Mouse (Mus musculus) embryonic facial prominence, embryonic 10.5 days (tissue): ENCODE results near the gene Dab2ip. TPM values are rescaled to one million over a fixed set of nuclear protein-coding genes. Genes with fewer than 3 reads are reported as not detected.

ENCODE experiments used
- DNase-seq: peaks from one replicate; pipeline ENCODE4 v3.0.0-alpha.2; 2017; ENCODE audit warnings: low spot score
- H3K27ac ChIP-seq: fragments of 300-500 bp; sonication (generic); replicated peaks from 2 replicates; pipeline ENCODE4 v1.5.1; 2016; ENCODE audit warnings: mild to moderate bottlenecking
- H3K27me3 ChIP-seq: fragments of 300-500 bp; sonication (generic); replicated peaks from 2 replicates; pipeline ENCODE4 v1.6.1; 2016; ENCODE audit warnings: low read depth, mild to moderate bottlenecking; ENCODE audit not compliant: poor library complexity, severe bottlenecking
- H3K36me3 ChIP-seq: fragments of 300-500 bp; sonication (generic); replicated peaks from 2 replicates; pipeline ENCODE4 v1.6.1; 2016; ENCODE audit warnings: mild to moderate bottlenecking, moderate library complexity
- H3K4me1 ChIP-seq: fragments of 300-500 bp; sonication (generic); 2 replicates; pipeline ENCODE4 v1.6.1; 2016
- H3K4me3 ChIP-seq: fragments of 300-500 bp; sonication (generic); 2 replicates; pipeline ENCODE4 v1.5.1; 2016; ENCODE audit warnings: mild to moderate bottlenecking, moderate library complexity
- H3K9me3 ChIP-seq: fragments of 300-500 bp; sonication (generic); 2 replicates; pipeline ENCODE4 v1.6.1; 2016; ENCODE audit warnings: mild to moderate bottlenecking
- WGBS: fragments of 180-500 bp; shearing (Covaris S2); methylation state at CpG from one replicate; pipeline ENCODE4 v1.1.7; 2016; 5-methylcytosine and 5-hydroxymethylcytosine counted together
- polyA plus RNA-seq: library from polyadenylated mRNA; unstranded; fragments of >200 nt; fragmentation: Nextera tagmentation; extraction: Ambion mirVana; gene quantifications from 2 replicates; pipeline ENCODE4 v1.2.1, GENCODE M21; 2016

Dab2ip gene
- polyA plus RNA-seq, 1 experiment from 2014 or later, result 34.7 TPM

- H3K4me1 ChIP-seq, result peaks cover 92% of the 10 kb centered on the region
- no peak overlapping the region for H3K27ac ChIP-seq
- H3K36me3 ChIP-seq, result peaks cover 44% of the 10 kb centered on the region
- no peaks in the 10 kb centered on the region for H3K9me3 ChIP-seq
- no peak for DNase-seq
- no peak overlapping the region for H3K4me3 ChIP-seq
- 89% methylated on average over 3 of the region's 3 CpGs for WGBS
- H3K27me3 ChIP-seq, result no peaks in the 10 kb centered on the region
Measured at GRCm38 (mm10) chr2:35673181-35673580, 115.1 kb downstream of the Dab2ip start.

- Histone ChIP-seq H3K27me3 (no peaks in the 10 kb centered on the region), H3K27ac (no peak overlapping the region), H3K4me1 (peaks cover 92% of the 10 kb centered on the region), H3K36me3 (peaks cover 36% of the 10 kb centered on the region), H3K4me3 (no peak overlapping the region), H3K9me3 (no peaks in the 10 kb centered on the region)
- 73% methylated on average over 3 of the region's 3 CpGs for WGBS
- DNase-seq, result no peak
Measured at GRCm38 (mm10) chr2:35673986-35674385, 115.9 kb downstream of the Dab2ip start.

- no peaks in the 10 kb centered on the region for H3K9me3 ChIP-seq
- DNase-seq, result no peak
- H3K27ac ChIP-seq, result no peak overlapping the region
- H3K27me3 ChIP-seq, result no peaks in the 10 kb centered on the region
- H3K4me3 ChIP-seq, result no peak overlapping the region
- peaks cover 33% of the 10 kb centered on the region for H3K36me3 ChIP-seq
- WGBS, result 90% methylated on average over 5 of the region's 5 CpGs
- peaks cover 92% of the 10 kb centered on the region for H3K4me1 ChIP-seq
Measured at GRCm38 (mm10) chr2:35674431-35674830, 116.4 kb downstream of the Dab2ip start.

- Histone ChIP-seq H3K36me3 (peaks cover 21% of the 10 kb centered on the region), H3K4me3 (no peak overlapping the region), H3K4me1 (peaks cover 92% of the 10 kb centered on the region), H3K9me3 (no peaks in the 10 kb centered on the region), H3K27ac (no peak overlapping the region), H3K27me3 (no peaks in the 10 kb centered on the region)
- 67% methylated on average over 5 of the region's 5 CpGs for WGBS
- no peak for DNase-seq
Measured at GRCm38 (mm10) chr2:35676075-35676665, 118.1 kb downstream of the Dab2ip start.

GRCm38 (mm10) chr2:35677855-35678254, 119.8 kb downstream of the Dab2ip start:
- H3K4me3 ChIP-seq, result peak overlapping the region; percentile 18; the same call in 1 of the 2 replicates
- no peaks in the 10 kb centered on the region for H3K27me3 ChIP-seq
- DNase-seq, result peak; percentile 42
- peaks cover 91% of the 10 kb centered on the region for H3K4me1 ChIP-seq
- H3K27ac ChIP-seq, result peak overlapping the region; percentile 78
- no peaks in the 10 kb centered on the region for H3K9me3 ChIP-seq
- WGBS, result 25% methylated on average over 8 of the region's 8 CpGs
- H3K36me3 ChIP-seq, result peaks cover 18% of the 10 kb centered on the region

GRCm38 (mm10) chr2:35678440-35678839, 120.4 kb downstream of the Dab2ip start:
- H3K36me3 ChIP-seq, result peaks cover 13% of the 10 kb centered on the region
- H3K9me3 ChIP-seq, result no peaks in the 10 kb centered on the region
- no peaks in the 10 kb centered on the region for H3K27me3 ChIP-seq
- peak overlapping the region; percentile 78 for H3K27ac ChIP-seq
- WGBS, result 61% methylated on average over 4 of the region's 4 CpGs
- no peak overlapping the region for H3K4me3 ChIP-seq
- no peak for DNase-seq
- peaks cover 90% of the 10 kb centered on the region for H3K4me1 ChIP-seq

GRCm38 (mm10) chr2:35679812-35680672, 122.0 kb downstream of the Dab2ip start:
- peaks cover 91% of the 10 kb centered on the region for H3K4me1 ChIP-seq
- WGBS, result 32% methylated on average over 10 of the region's 10 CpGs

GRCm38 (mm10) chr2:35680833-35681232, 122.8 kb downstream of the Dab2ip start:
- Histone ChIP-seq H3K4me1 (peaks cover 89% of the 10 kb centered on the region), H3K36me3 (peaks cover 15% of the 10 kb centered on the region)

More at GRCm38 (mm10) chr2:35679812-35680672, 122.0 kb downstream of the Dab2ip start:
- H3K9me3 ChIP-seq, result no peaks in the 10 kb centered on the region
- no peaks in the 10 kb centered on the region for H3K27me3 ChIP-seq
- DNase-seq, result no peak
- H3K36me3 ChIP-seq, result peaks cover 11% of the 10 kb centered on the region
- H3K4me3 ChIP-seq, result no peak overlapping the region
- 0 out of 2 replicates have a peak overlapping the region, but pooled peaks have one; percentile 26 for H3K27ac ChIP-seq

GRCm38 (mm10) chr2:35684005-35684404, 125.9 kb downstream of the Dab2ip start:
- WGBS, result 51% methylated on average over 3 of the region's 3 CpGs
- no peaks in the 10 kb centered on the region for H3K27me3 ChIP-seq
- H3K4me1 ChIP-seq, result peaks cover 81% of the 10 kb centered on the region
- no peaks in the 10 kb centered on the region for H3K9me3 ChIP-seq
- H3K36me3 ChIP-seq, result peaks cover 32% of the 10 kb centered on the region
- DNase-seq, result no peak
- no peak overlapping the region for H3K4me3 ChIP-seq
- H3K27ac ChIP-seq, result no peak overlapping the region

More at GRCm38 (mm10) chr2:35680833-35681232, 122.8 kb downstream of the Dab2ip start:
- no peak overlapping the region for H3K4me3 ChIP-seq
- H3K27ac ChIP-seq, result peak overlapping the region; percentile 30; the same call in 1 of the 2 replicates
- H3K9me3 ChIP-seq, result no peaks in the 10 kb centered on the region
- DNase-seq, result no peak
- H3K27me3 ChIP-seq, result no peaks in the 10 kb centered on the region
- WGBS, result 83% methylated on average over 6 of the region's 6 CpGs

GRCm38 (mm10) chr2:35684735-35685312, 126.8 kb downstream of the Dab2ip start:
- Histone ChIP-seq H3K4me1 (peaks cover 81% of the 10 kb centered on the region), H3K27ac (no peak overlapping the region), H3K27me3 (no peaks in the 10 kb centered on the region), H3K9me3 (no peaks in the 10 kb centered on the region), H3K4me3 (no peak overlapping the region), H3K36me3 (peaks cover 32% of the 10 kb centered on the region)
- WGBS, result 57% methylated on average over 9 of the region's 9 CpGs
- DNase-seq, result no peak

GRCm38 (mm10) chr2:35686104-35686503, 128.0 kb downstream of the Dab2ip start:
- no peak overlapping the region for H3K4me3 ChIP-seq
- WGBS, result 95% methylated on average over 7 of the region's 7 CpGs
- H3K27ac ChIP-seq, result no peak overlapping the region
- no peak for DNase-seq
- no peaks in the 10 kb centered on the region for H3K27me3 ChIP-seq
- peaks cover 26% of the 10 kb centered on the region for H3K36me3 ChIP-seq
- no peaks in the 10 kb centered on the region for H3K9me3 ChIP-seq
- peaks cover 81% of the 10 kb centered on the region for H3K4me1 ChIP-seq

GRCm38 (mm10) chr2:35687557-35688070, 129.5 kb downstream of the Dab2ip start:
- Histone ChIP-seq H3K27ac (no peak overlapping the region), H3K4me3 (no peak overlapping the region), H3K9me3 (no peaks in the 10 kb centered on the region), H3K27me3 (no peaks in the 10 kb centered on the region), H3K36me3 (peaks cover 24% of the 10 kb centered on the region), H3K4me1 (peaks cover 81% of the 10 kb centered on the region)
- WGBS, result 92% methylated on average over 5 of the region's 5 CpGs
- DNase-seq, result no peak
